Mouse (Mus musculus) layer of hippocampus, adult 11-12 months (tissue): ENCODE measurements around the gene Apaf1.

Experiments
- DNase-seq: peaks from one replicate; pipeline ENCODE4 v3.0.0; 2022; ENCODE audit warnings: low spot score

Apaf1 gene

DNA sequence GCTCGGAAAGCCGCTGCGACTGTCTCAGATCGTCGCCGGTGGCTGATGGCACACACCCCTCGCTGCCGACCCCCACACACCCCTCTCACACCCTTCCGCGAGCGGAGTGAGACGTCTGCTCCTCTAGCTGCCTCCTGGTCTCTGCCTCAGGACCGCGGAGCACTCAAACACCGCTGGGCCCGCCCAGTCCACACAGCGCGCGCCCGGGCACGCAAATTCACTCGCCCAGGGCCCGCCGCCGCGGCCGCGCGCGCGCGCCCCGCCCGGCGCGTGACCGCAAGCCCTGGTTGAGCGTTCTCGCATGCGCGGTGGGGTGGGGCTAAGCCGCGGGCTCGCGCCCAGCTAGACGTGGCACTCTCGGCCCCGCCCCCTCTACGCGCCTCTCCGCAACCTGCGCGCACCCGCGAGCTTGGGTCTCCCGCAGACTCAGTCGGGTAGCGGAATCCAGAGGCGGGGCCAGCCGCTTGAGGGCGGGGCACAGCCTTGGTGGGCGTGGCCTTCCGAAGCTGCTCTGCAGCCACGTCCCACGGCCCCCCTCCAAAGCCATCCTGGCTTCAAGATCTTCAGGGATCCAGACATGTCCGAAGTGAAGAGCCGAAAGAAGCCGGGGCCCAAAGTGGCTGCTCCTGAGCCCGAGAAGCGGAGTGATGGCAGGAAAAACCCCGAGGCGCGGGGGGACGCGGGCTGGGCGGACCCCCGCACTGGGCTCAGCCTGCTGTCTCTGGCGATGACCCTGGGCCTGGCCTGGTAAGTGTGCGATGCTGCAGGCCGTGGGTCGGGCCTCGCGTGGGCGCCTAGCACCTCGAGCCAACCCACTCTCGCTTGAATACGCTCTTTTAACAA, at the start of gene Apaf1, which contains the start of gene Ikbip:
TSS of gene Apaf1 (minus strand) at position 221 of the 843 bp plus-strand sequence.
TSS of gene Ikbip (plus strand) at position 391 of the 843 bp plus-strand sequence.
- DNase-seq, result peak; percentile 100

DNA sequence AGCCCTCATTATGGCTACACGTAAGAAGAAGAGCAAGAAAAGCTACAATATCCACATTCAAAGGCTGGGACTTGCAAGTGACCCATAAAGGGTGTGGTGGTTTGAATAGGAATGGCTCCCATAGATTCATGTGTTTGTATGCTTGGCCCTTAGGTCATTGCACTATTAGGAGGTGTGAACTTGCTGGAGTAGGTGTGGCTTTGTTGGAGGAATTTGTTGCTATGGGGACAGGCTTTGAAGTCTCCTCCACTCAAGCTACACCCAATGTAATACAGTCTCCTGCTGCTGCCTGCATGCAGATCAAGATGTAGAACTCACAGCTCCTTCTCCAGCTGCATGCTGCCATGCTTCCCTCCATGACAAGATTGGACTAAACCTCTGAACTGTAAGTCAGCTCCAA, 49.0 kb upstream of the Apaf1 start:
- DNase-seq, result no peak

DNA sequence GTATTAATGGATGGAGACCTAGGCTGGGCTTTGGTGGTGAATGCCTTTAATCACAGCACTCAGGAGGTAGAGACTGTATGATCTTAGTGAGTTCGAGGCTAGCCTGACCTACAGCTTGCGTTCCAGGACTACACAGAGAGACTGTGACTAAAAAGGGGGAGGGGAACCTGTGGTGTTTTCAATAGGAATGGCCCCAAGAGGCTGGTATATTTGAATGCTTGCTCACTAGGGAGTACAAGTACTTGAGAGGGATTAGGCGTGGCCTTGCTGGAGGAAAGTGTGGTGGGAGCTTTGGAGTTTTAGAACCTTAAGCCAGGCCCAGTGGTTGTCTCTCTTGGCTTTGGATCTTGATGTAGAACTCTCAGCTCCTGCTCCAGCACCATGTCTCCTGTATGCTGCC, 48.2 kb upstream of the Apaf1 start:
- DNase-seq, result no peak

GRCm38 (mm10) chr10:91128551-91129160, 46.1 kb upstream of the Apaf1 start:
- DNase-seq, result no peak

- no peak for DNase-seq
Observed at GRCm38 (mm10) chr10:91127395-91127794, 44.8 kb upstream of the Apaf1 start.

DNA sequence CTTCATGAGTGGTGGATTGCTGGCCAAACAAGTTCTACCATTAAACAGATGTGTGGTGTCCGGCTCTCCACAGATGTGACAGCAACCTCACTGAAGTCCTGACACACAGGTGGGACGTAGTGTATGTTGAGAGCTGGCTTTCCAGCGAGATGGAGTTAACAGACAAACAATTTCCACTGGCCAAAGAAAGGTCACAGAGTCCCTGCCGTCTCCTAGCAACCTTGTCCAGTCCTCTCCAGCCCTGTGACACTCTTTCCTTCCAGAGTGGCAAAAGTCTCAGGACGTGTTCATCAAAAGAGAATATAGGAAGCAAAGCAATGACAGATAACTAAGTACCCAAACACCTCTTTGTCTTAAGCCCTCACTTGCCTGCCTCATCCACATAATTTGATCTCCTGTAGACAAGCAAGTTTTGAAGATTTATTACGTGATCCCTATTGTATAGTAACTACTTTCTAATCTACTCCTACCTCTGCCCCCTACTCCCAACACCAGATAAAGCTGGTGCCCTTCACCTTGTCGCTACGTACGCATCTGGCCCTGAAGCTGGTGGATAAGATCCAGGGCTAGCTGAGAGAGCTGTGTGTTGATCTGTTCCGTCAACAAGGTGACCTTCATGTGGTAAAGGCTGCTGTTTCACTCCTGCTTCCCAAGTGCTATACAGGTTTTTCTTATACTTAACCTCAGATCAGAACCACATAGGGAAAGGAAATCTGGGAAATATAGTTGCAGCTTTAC, 44.2 kb upstream of the Apaf1 start:
- DNase-seq, result no peak

- peak; percentile 98 for DNase-seq
Observed at GRCm38 (mm10) chr10:91123828-91124822, 41.6 kb upstream of the Apaf1 start, which contains the start of gene Slc25a3. Slc25a3 (minus strand) TSS chr10:91124059.

DNA sequence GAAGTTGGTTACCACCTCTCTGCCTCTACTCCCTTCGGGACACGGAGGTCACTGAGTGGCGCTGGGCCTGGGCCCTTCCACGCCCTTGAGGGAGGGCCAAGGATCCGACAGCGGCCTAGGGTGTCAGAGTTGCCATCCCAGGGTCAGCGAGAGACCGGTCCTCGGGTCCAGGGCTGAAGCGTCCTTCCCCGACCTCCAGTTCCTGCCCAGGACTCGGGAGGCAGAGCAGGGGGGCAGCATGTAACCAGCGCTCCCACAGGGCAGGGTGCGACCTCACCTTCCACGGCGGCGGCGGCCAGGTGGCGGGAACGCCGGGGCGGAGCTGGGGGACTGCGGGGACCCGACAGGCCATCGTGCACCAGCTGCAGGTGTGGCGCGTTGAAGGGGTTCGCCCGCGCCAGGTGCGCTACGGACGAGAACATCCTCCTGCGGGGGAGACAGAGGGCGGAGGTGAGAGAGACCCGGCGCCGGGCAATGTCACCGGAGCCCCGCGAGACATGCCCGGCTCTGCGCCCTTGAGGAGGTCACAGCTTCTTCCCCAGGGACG, 40.8 kb upstream of the Apaf1 start:
- no peak for DNase-seq

DNA sequence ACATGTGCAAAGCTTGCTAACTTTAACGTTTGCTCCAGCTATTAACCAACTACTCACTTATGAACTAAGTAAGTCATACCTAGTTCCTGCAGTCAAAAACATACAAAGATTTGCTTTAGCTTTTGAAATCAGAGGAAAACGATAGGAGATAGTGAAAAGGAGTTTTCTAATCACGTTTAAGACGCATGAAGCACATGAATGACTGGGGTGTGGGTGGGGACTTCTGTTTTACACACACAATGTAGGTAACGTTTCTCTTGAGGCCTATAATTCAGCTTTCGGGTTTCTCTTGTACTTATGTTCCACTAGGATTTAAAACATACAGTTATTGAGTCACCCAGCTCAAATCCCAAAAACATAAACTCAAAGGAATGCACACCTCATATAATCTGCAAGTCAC, 40.1 kb upstream of the Apaf1 start:
- no peak for DNase-seq

- no peak for DNase-seq
Observed at GRCm38 (mm10) chr10:91116958-91117357, 34.4 kb upstream of the Apaf1 start.

GRCm38 (mm10) chr10:91109841-91110240, 27.3 kb upstream of the Apaf1 start:
- DNase-seq, result no peak

- DNase-seq, result no peak
Observed at GRCm38 (mm10) chr10:91105981-91106380, 23.4 kb upstream of the Apaf1 start.

DNA sequence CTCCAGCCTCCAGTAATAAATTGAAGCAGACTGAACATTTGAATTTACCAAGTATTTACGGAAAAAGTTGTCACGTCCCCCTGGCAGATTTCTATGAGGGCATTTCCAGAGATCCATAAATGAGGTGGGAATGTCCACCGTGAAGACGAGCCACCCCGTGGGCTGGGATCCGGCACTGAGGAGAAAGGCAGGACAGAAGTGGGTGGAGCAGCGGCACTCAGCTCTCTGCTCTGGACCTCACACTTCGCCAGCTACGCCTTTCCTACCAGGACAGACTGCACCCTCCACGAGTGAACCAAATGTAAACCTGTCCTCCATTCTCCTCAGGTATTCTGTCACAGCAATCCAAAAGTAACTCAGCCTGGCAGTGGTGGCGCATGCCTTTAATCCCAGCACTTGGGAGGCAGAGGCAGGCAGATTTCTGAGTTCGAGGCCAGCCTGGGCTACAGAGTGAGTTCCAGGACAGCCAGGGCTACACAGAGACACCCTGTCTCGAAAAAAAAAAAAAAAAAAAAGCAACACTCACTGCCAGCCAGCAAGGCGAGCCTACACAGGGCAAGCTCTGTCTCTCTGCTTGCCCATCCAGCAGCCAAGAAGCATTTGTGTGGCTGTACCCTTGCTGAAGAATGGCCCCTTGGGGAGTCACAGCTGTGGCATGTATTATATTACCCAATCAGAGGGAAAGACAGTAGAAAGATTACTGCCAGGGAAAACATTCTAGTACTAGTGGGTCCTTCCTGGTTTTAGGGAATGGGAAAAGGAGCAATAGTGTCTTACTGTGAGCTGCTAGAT, 20.4 kb upstream of the Apaf1 start:
- no peak for DNase-seq

DNA sequence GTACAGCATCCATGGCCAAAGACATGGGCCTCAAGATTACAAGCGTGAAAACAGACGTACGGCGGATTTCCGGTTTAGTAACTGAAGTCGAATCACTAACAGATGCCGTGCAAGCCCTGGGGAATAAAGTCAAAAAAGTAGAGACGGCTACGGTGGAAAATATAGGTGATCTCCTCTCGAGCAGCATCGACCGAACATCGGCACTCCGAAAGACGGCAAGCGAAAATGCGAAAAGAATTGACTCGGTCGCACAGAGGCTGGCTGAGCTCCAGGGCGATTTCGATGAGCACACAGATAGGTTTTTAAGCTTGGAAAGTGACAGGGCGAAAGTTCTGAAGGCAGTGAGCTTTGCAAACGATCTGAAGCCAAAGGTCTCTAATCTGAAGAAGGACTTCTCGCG, 19.4 kb upstream of the Apaf1 start:
- DNase-seq, result no peak

DNA sequence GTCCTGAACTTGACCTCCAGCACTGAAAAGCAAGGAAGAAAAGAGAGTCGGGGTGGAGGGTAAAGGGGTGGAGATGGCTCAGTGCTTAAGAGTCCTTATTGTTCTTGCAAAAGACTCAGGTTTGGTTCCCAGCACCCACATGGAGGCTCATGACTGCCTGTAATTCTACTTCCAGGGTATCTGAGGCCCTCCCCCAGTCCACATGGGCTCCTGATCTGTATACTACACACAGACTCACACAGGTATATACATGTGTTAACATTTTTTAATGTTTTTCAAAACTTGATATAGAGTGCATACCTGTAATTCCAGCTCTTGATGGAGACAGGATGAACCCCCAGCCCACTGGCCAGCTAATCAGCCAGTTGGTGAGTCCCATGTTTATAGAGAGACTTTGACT, 17.5 kb upstream of the Apaf1 start:
- no peak for DNase-seq

- DNase-seq, result no peak
Observed at GRCm38 (mm10) chr10:91098056-91098455, 15.5 kb upstream of the Apaf1 start.

- no peak for DNase-seq
Observed at GRCm38 (mm10) chr10:91094251-91095104, 11.9 kb upstream of the Apaf1 start.

- no peak for DNase-seq
Observed at GRCm38 (mm10) chr10:91092812-91093211, 10.2 kb upstream of the Apaf1 start.

DNA sequence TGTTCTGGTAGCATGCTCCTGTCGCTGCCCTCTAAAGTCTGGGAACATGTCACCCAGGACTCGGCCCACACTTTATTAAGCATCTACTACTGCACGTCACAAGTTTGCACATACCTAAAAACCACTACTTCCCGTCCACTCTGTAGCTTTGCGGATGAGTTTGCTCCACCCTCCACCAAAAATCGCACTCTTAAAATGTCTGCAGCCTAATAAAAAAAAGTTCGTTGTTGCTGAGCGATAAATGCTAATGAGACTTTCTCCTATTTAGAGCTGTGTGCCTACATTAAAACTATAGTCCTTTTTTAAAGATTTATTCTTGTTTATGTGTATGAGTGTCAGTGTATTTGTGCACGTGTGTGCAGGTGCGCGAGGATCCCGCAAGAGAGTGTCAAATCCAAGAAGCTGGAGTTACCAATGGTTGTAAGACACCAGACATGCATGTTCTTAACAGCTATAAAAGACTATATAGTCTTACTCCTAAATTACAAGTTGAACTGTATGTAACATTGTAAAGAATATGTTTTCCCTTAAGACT, 890 bp upstream of the Apaf1 start:
- no peak for DNase-seq
